Mouse (Mus musculus): Measurements from ENCODE around the gene Prkaa1. TPM values are rescaled to one million over a fixed set of nuclear protein-coding genes. Genes with fewer than 3 reads are reported as not detected.

Prkaa1 gene
- polyA plus RNA-seq, 1 experiment from 2014 or later = 19.9 TPM

- Histone ChIP-seq H3K4me2 (ENCODE audit: low read length) (peak within 1 kb of the TSS; percentile 52), H3K9ac (ENCODE audit: low read depth, low read length) (peak within 1 kb of the TSS; percentile 49; the same call in 1 of the 2 replicates), H3K36me3 (ENCODE audit: insufficient read depth, low read length) (no peaks in the 10 kb centered on the region), H3K4me3 (replicated peaks; ENCODE audit: low read depth, low read length) (peak within 1 kb of the TSS; percentile 37), H3K27ac (peak within 1 kb of the TSS; percentile 76), H3K27me3 (ENCODE audit: insufficient read depth, low read length) (no peaks in the 10 kb centered on the region), H3K9me3 (replicated peaks; ENCODE audit: low read length) (no peaks in the 10 kb centered on the region), H3K4me1 (replicated peaks; ENCODE audit: insufficient read depth, low read length) (no peaks in the 10 kb centered on the region)
- ATAC-seq (replicated peaks; ENCODE audit: low FRiP score, low read depth) (no peak), DNase-seq (ENCODE audit: low spot score) (peak; percentile 42)
- no peak for TF ChIP-seq CTCF (IDR thresholded peaks at IDR 0.05; ENCODE audit: low read depth)
- 42% methylated on average over 21 of the region's 21 CpGs for WGBS
Measured at GRCm38 (mm10) chr15:5107686-5108654, 35.7 kb upstream of the Prkaa1 start, which contains the start of gene Card6. TSS of gene Card6 (minus strand) at chr15:5108539.

- Histone ChIP-seq H3K36me3 (ENCODE audit: insufficient read depth, low read length) (no peaks in the 10 kb centered on the region), H3K27me3 (ENCODE audit: insufficient read depth, low read length) (no peaks in the 10 kb centered on the region), H3K27ac (peak overlapping the region; percentile 76; the same call in 1 of the 2 replicates), H3K4me3 (replicated peaks; ENCODE audit: low read depth, low read length) (peak overlapping the region; percentile 37), H3K4me1 (replicated peaks; ENCODE audit: insufficient read depth, low read length) (no peaks in the 10 kb centered on the region), H3K9ac (ENCODE audit: low read depth, low read length) (no peak overlapping the region), H3K4me2 (ENCODE audit: low read length) (peak overlapping the region; percentile 52; the same call in 1 of the 2 replicates), H3K9me3 (replicated peaks; ENCODE audit: low read length) (no peaks in the 10 kb centered on the region)
- no peak for TF ChIP-seq CTCF (IDR thresholded peaks at IDR 0.05; ENCODE audit: low read depth)
- DNase-seq (ENCODE audit: low spot score) (no peak), ATAC-seq (replicated peaks; ENCODE audit: low FRiP score, low read depth) (no peak)
- WGBS = 80% methylated on average over 3 of the region's 3 CpGs
Measured at GRCm38 (mm10) chr15:5108655-5109040, 35.0 kb upstream of the Prkaa1 start.

GRCm38 (mm10) chr15:5112651-5113050 lies 31.0 kb upstream of the Prkaa1 start:
- ATAC-seq (replicated peaks; ENCODE audit: low FRiP score, low read depth) (no peak), DNase-seq (ENCODE audit: low spot score) (no peak)
- H3K27ac ChIP-seq = no peak overlapping the region
- TF ChIP-seq CTCF (IDR thresholded peaks at IDR 0.05; ENCODE audit: low read depth) = no peak
- no peak overlapping the region for H3K9ac ChIP-seq (ENCODE audit: low read depth, low read length)
- H3K4me2 ChIP-seq (ENCODE audit: low read length) = no peak overlapping the region
- WGBS = 82% methylated on average over 3 of the region's 3 CpGs
- H3K4me3 ChIP-seq (replicated peaks; ENCODE audit: low read depth, low read length) = no peak overlapping the region
- no peaks in the 10 kb centered on the region for H3K4me1 ChIP-seq (replicated peaks; ENCODE audit: insufficient read depth, low read length)
- no peaks in the 10 kb centered on the region for H3K9me3 ChIP-seq (replicated peaks; ENCODE audit: low read length)
- H3K36me3 ChIP-seq (ENCODE audit: insufficient read depth, low read length) = 0 out of 2 replicates have a peak, but pooled peaks cover 2% of the 10 kb centered on the region
- no peaks in the 10 kb centered on the region for H3K27me3 ChIP-seq (ENCODE audit: insufficient read depth, low read length)

- WGBS = 47% methylated on average over 8 of the region's 8 CpGs
- Histone ChIP-seq H3K4me1 (replicated peaks; ENCODE audit: insufficient read depth, low read length) (no peaks in the 10 kb centered on the region), H3K9ac (ENCODE audit: low read depth, low read length) (peak overlapping the region; percentile 71; the same call in 1 of the 2 replicates), H3K9me3 (replicated peaks; ENCODE audit: low read length) (no peaks in the 10 kb centered on the region), H3K36me3 (ENCODE audit: insufficient read depth, low read length) (peaks cover 22% of the 10 kb centered on the region), H3K27me3 (ENCODE audit: insufficient read depth, low read length) (no peaks in the 10 kb centered on the region), H3K27ac (peak overlapping the region; percentile 94), H3K4me2 (ENCODE audit: low read length) (peak overlapping the region; percentile 70), H3K4me3 (replicated peaks; ENCODE audit: low read depth, low read length) (peak overlapping the region; percentile 79)
- no peak for TF ChIP-seq CTCF (IDR thresholded peaks at IDR 0.05; ENCODE audit: low read depth)
- ATAC-seq (replicated peaks; ENCODE audit: low FRiP score, low read depth) (no peak), DNase-seq (ENCODE audit: low spot score) (peak; percentile 46)
Measured at GRCm38 (mm10) chr15:5115173-5115572, 28.5 kb upstream of the Prkaa1 start.

- Histone ChIP-seq H3K36me3 (ENCODE audit: insufficient read depth, low read length) (peaks cover 25% of the 10 kb centered on the region), H3K9ac (ENCODE audit: low read depth, low read length) (peak within 1 kb of the TSS; percentile 88), H3K4me1 (replicated peaks; ENCODE audit: insufficient read depth, low read length) (no peaks in the 10 kb centered on the region), H3K27me3 (ENCODE audit: insufficient read depth, low read length) (no peaks in the 10 kb centered on the region), H3K9me3 (replicated peaks; ENCODE audit: low read length) (no peaks in the 10 kb centered on the region), H3K4me2 (ENCODE audit: low read length) (peak within 1 kb of the TSS; percentile 78), H3K27ac (peak within 1 kb of the TSS; percentile 94), H3K4me3 (replicated peaks; ENCODE audit: low read depth, low read length) (peak within 1 kb of the TSS; percentile 79)
- peak; percentile 99 for ATAC-seq (replicated peaks; ENCODE audit: low FRiP score, low read depth)
- peak; percentile 82 for TF ChIP-seq CTCF (IDR thresholded peaks at IDR 0.05; ENCODE audit: low read depth)
- WGBS = under 1% methylated on average over 55 of the region's 55 CpGs
- DNase-seq (ENCODE audit: low spot score) = peak; percentile 99
Measured at GRCm38 (mm10) chr15:5116270-5117030, 27.2 kb upstream of the Prkaa1 start, which contains the start of gene Rpl37. TSS of gene Rpl37 (plus strand) at chr15:5116645.

Measured in kidney, postnatal 0 days (tissue).